Mouse (Mus musculus): ENCODE measurements around the gene Ccdc47. TPM values are rescaled to one million over a fixed set of nuclear protein-coding genes. Genes with fewer than 3 reads are reported as not detected.
A peak's percentile ranks its signal among the peaks of the same experiment; 100 is the strongest.

Ccdc47 gene
- polyA plus RNA-seq, 1 experiment from 2014 or later, result 58.9 TPM

DNA sequence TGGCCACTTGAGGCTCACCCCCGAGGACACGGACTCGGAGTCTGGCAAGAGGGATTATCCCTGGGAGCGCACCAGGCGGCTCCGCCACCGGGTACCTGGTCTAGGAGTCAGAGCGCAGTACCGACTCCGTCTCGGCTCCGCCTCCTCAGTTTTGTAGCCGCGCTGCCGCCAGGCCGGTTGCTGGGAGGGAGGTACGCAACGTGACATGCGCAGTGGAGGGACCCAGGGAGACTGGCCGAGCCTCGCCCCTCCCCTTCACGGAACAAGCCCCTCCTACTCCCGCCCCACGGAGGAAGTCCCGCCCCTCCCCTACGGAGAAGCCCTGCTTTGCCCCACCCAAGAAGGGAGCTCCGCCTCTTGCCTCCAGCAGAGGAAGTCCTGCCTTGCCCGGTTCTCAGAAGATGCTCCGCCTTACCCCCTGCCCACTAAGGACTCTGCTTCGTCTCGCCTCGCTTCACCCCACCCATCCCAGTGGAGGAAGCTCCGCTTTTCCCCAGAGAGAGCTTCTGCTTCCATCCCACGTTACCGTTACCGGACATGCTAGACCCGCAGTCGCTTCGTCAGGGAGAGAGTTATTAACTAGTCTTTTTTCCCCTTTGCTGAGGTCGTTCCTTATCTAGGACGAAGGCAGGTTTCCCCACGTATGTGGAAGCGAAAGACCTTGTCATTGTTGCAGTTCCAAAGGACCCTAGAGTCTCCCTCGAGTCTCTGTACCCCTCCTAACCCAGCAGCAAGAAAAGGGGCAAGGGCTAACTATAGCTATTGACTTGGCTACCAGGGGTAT is 22.6 kb downstream of the Ccdc47 start:
- WGBS (ENCODE audit: insufficient replicate concordance), result under 1% methylated on average over 43 of the region's 44 CpGs
- H3K9ac ChIP-seq (ENCODE audit: low read depth, low read length), result peak overlapping the region; percentile 85
- peaks cover 7% of the 10 kb centered on the region; the same call in 1 of the 2 replicates for H3K36me3 ChIP-seq (ENCODE audit: control insufficient read depth, insufficient read depth, low read length)
- peak overlapping the region; percentile 91 for H3K27ac ChIP-seq (ENCODE audit: low read depth, low read length)
- H3K4me3 ChIP-seq (ENCODE audit: low read depth, low read length), result peak overlapping the region; percentile 79
- peak; percentile 97 for ATAC-seq (replicated peaks; ENCODE audit: insufficient number of reproducible peaks, low FRiP score, low TSS enrichment)
- no peaks in the 10 kb centered on the region for H3K9me3 ChIP-seq (replicated peaks; ENCODE audit: control insufficient read depth, low read length)
- H3K4me2 ChIP-seq, result peak overlapping the region; percentile 87
- 0 out of 2 replicates have a peak, but pooled peaks cover 6% of the 10 kb centered on the region for H3K4me1 ChIP-seq (ENCODE audit: control insufficient read depth, insufficient read depth, low read length)
- no peaks in the 10 kb centered on the region for H3K27me3 ChIP-seq (ENCODE audit: control insufficient read depth, insufficient read depth, low read length)

DNA sequence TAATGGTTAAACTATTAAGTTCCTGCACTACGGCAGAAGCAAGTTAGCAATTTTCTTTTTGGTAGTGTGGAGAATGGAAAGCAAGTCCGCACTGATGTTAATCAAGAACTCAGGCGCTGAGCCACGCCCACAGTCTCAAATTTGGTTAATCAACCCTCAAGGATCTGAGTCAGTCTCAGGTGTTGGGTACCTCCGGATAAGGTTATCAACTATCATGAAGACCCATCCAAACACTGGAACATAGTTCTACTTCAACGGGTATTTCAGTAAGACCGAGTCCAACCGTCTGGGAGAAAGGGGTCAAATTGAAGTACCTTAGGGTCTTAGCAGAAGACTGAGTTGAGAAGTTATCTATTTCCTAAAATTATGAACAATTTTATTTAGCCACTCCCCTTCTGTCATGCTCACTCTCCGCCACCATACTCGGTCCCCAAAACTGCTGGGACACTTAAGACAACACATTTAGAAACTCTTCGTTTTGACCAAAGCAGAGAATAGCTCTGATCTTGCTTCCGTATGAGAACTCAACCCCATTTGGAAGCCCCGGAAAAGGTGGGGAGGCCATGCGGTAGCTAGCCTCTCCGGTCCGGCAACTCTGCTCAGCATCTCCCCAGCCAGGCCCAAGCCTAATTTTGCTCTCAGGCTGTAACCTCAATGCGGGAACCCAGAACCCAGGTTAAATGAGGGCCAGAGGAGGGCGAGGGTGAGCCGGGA is 23.3 kb downstream of the Ccdc47 start:
- Histone ChIP-seq H3K4me2 (peak overlapping the region; percentile 87), H3K9ac (ENCODE audit: low read depth, low read length) (peak overlapping the region; percentile 85), H3K36me3 (ENCODE audit: control insufficient read depth, insufficient read depth, low read length) (peaks cover 3% of the 10 kb centered on the region; the same call in 1 of the 2 replicates), H3K9me3 (replicated peaks; ENCODE audit: control insufficient read depth, low read length) (no peaks in the 10 kb centered on the region), H3K4me1 (ENCODE audit: control insufficient read depth, insufficient read depth, low read length) (0 out of 2 replicates have a peak, but pooled peaks cover 6% of the 10 kb centered on the region), H3K27ac (ENCODE audit: low read depth, low read length) (peak overlapping the region; percentile 91), H3K27me3 (ENCODE audit: control insufficient read depth, insufficient read depth, low read length) (no peaks in the 10 kb centered on the region), H3K4me3 (ENCODE audit: low read depth, low read length) (peak overlapping the region; percentile 79)
- peak; percentile 25 for ATAC-seq (replicated peaks; ENCODE audit: insufficient number of reproducible peaks, low FRiP score, low TSS enrichment)
- WGBS (ENCODE audit: insufficient replicate concordance), result 11% methylated on average over 19 of the region's 19 CpGs

DNA sequence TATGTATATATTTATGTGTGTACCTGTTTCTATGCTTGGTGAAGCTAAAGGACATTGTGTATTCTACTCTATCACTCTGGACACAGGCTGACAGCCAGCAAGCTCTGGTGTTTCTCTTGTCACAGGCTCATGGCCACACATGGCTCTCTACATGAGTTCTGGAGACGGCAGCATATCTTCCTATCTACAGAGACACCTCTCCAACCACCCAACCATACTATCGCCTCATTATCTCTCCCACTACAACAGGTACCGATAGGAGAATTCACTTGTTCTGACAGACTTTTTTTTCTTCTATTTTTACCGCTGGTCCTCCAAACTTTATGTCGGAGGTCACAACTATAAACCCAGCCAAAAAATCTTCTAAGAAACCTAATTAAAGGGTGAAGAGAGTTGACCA is 23.9 kb downstream of the Ccdc47 start:
- H3K9ac ChIP-seq (ENCODE audit: low read depth, low read length), result no peak overlapping the region
- no peaks in the 10 kb centered on the region for H3K9me3 ChIP-seq (replicated peaks; ENCODE audit: control insufficient read depth, low read length)
- H3K4me3 ChIP-seq (ENCODE audit: low read depth, low read length), result peak overlapping the region; percentile 79
- WGBS (ENCODE audit: insufficient replicate concordance), result 60% methylated on average over 5 of the region's 5 CpGs
- 0 out of 2 replicates have a peak, but pooled peaks cover 6% of the 10 kb centered on the region for H3K4me1 ChIP-seq (ENCODE audit: control insufficient read depth, insufficient read depth, low read length)
- no peaks in the 10 kb centered on the region for H3K27me3 ChIP-seq (ENCODE audit: control insufficient read depth, insufficient read depth, low read length)
- H3K27ac ChIP-seq (ENCODE audit: low read depth, low read length), result no peak overlapping the region
- ATAC-seq (replicated peaks; ENCODE audit: insufficient number of reproducible peaks, low FRiP score, low TSS enrichment), result no peak
- peak overlapping the region; percentile 87 for H3K4me2 ChIP-seq
- H3K36me3 ChIP-seq (ENCODE audit: control insufficient read depth, insufficient read depth, low read length), result no peaks in the 10 kb centered on the region

DNA sequence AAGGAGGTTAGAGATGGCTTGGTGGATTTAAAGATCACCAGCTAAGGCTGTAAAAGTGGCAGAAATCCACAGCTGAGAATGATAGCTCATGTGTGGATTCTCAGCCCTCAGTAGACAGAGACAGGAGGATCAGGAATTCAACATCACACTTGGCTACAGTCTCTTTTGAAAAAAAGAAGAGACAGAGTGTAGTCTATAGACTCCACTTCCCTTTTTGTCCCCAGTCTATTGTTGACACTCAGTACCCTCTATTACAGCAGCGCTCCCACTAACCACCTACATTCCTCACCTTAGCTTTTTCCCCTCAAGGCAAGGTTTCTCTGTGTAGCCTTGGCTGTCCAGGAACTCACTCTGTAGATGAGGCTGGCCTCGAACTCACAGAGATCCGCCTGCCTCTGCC is 24.4 kb downstream of the Ccdc47 start:
- 91% methylated on average over 3 of the region's 3 CpGs for WGBS (ENCODE audit: insufficient replicate concordance)
- Histone ChIP-seq H3K4me3 (ENCODE audit: low read depth, low read length) (no peak overlapping the region), H3K4me1 (ENCODE audit: control insufficient read depth, insufficient read depth, low read length) (0 out of 2 replicates have a peak, but pooled peaks cover 6% of the 10 kb centered on the region), H3K36me3 (ENCODE audit: control insufficient read depth, insufficient read depth, low read length) (no peaks in the 10 kb centered on the region), H3K9ac (ENCODE audit: low read depth, low read length) (no peak overlapping the region), H3K27me3 (ENCODE audit: control insufficient read depth, insufficient read depth, low read length) (no peaks in the 10 kb centered on the region), H3K4me2 (no peak overlapping the region), H3K9me3 (replicated peaks; ENCODE audit: control insufficient read depth, low read length) (no peaks in the 10 kb centered on the region), H3K27ac (ENCODE audit: low read depth, low read length) (no peak overlapping the region)
- no peak for ATAC-seq (replicated peaks; ENCODE audit: insufficient number of reproducible peaks, low FRiP score, low TSS enrichment)

DNA sequence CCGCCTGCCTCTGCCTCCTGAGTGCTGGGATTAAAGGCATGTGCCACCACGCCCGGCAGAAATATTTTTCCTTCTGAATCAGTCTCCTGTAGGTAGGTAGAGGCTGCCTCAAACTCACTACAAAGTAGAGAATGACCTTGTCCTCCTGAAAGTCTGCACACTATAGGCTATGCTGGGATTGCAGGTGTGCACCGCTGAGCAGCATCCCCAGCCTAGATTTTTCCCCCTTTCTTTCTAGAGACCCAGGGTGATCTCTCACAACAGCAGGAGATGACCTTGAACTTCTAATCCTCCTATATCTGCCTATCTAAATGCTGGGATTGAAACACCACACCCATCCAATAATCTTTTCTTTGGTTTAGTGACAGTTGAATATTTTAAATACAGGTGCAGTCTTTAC is 28.8 kb downstream of the Ccdc47 start:
- H3K9ac ChIP-seq (ENCODE audit: low read depth, low read length), result no peak overlapping the region
- ATAC-seq (replicated peaks; ENCODE audit: insufficient number of reproducible peaks, low FRiP score, low TSS enrichment), result no peak
- H3K27me3 ChIP-seq (ENCODE audit: control insufficient read depth, insufficient read depth, low read length), result no peaks in the 10 kb centered on the region
- no peaks in the 10 kb centered on the region for H3K9me3 ChIP-seq (replicated peaks; ENCODE audit: control insufficient read depth, low read length)
- H3K27ac ChIP-seq (ENCODE audit: low read depth, low read length), result no peak overlapping the region
- 84% methylated on average over 4 of the region's 4 CpGs for WGBS (ENCODE audit: insufficient replicate concordance)
- no peak overlapping the region for H3K4me2 ChIP-seq
- H3K36me3 ChIP-seq (ENCODE audit: control insufficient read depth, insufficient read depth, low read length), result no peaks in the 10 kb centered on the region
- H3K4me1 ChIP-seq (ENCODE audit: control insufficient read depth, insufficient read depth, low read length), result 0 out of 2 replicates have a peak, but pooled peaks cover 2% of the 10 kb centered on the region
- H3K4me3 ChIP-seq (ENCODE audit: low read depth, low read length), result no peak overlapping the region

DNA sequence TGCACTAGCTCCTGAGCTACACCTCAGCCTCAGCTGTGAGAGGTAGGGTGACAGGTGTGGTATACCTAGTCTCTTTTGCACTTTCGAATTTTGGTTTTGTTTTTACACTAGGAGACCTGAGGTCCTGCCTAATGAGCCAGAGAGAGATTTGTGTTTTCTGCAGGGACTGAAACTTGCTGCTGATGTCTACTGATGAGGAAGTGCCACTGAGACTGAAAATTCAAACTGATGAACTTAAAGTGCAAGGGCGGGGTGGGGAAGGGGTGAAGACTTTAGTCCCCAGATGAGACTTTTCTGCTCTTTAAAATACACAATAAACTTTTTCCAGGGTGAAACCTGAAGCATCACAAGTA is 35.7 kb downstream of the Ccdc47 start:
- Histone ChIP-seq H3K9me3 (replicated peaks; ENCODE audit: control insufficient read depth, low read length) (no peaks in the 10 kb centered on the region), H3K27me3 (ENCODE audit: control insufficient read depth, insufficient read depth, low read length) (no peaks in the 10 kb centered on the region), H3K36me3 (ENCODE audit: control insufficient read depth, insufficient read depth, low read length) (no peaks in the 10 kb centered on the region), H3K4me2 (no peak overlapping the region), H3K4me3 (ENCODE audit: low read depth, low read length) (no peak overlapping the region), H3K9ac (ENCODE audit: low read depth, low read length) (no peak overlapping the region), H3K27ac (ENCODE audit: low read depth, low read length) (no peak overlapping the region), H3K4me1 (ENCODE audit: control insufficient read depth, insufficient read depth, low read length) (0 out of 2 replicates have a peak, but pooled peaks cover 5% of the 10 kb centered on the region)
- WGBS (ENCODE audit: insufficient replicate concordance), result 75% methylated on average over 2 of the region's 2 CpGs
- no peak for ATAC-seq (replicated peaks; ENCODE audit: insufficient number of reproducible peaks, low FRiP score, low TSS enrichment)

DNA sequence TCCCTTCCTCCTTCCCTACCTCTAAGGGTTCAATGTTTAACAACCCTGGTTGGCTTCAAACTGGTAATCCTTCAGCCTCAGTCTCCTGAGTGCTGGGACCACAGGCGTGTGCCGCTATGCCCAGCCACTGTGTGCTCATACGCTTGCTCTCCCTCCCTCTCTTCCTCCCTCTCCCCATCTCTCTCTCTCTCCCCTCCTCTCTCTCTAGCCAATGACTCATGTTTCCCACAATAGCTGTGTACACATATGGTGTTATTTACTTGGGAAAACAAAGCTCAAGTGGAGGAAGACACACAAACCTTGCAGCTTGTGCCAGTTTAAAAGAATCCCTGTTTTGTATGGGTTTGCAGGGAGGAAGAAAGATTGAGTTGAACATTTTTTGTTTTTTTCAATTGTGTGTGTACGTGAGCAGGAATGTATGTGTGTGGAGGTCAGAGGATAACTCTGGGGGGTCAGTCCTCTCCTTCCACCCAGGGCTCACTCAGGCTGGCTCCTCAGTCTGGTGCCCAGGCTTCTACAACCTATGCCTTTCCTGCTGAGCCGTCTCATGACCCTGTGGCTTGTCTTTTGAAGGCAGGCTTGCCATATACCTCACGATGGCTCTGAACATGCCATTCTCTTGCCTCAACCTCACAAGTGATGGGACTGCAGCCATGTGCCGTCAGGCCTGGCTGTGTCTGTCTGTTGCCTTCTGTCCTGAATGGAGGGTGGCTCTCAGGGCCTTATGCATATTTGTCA is 36.3 kb downstream of the Ccdc47 start:
- Histone ChIP-seq H3K27ac (ENCODE audit: low read depth, low read length) (no peak overlapping the region), H3K4me3 (ENCODE audit: low read depth, low read length) (no peak overlapping the region), H3K9ac (ENCODE audit: low read depth, low read length) (no peak overlapping the region), H3K4me2 (no peak overlapping the region), H3K36me3 (ENCODE audit: control insufficient read depth, insufficient read depth, low read length) (no peaks in the 10 kb centered on the region), H3K4me1 (ENCODE audit: control insufficient read depth, insufficient read depth, low read length) (0 out of 2 replicates have a peak, but pooled peaks cover 5% of the 10 kb centered on the region), H3K27me3 (ENCODE audit: control insufficient read depth, insufficient read depth, low read length) (no peaks in the 10 kb centered on the region), H3K9me3 (replicated peaks; ENCODE audit: control insufficient read depth, low read length) (no peaks in the 10 kb centered on the region)
- no peak for ATAC-seq (replicated peaks; ENCODE audit: insufficient number of reproducible peaks, low FRiP score, low TSS enrichment)
- 69% methylated on average over 7 of the region's 7 CpGs for WGBS (ENCODE audit: insufficient replicate concordance)

DNA sequence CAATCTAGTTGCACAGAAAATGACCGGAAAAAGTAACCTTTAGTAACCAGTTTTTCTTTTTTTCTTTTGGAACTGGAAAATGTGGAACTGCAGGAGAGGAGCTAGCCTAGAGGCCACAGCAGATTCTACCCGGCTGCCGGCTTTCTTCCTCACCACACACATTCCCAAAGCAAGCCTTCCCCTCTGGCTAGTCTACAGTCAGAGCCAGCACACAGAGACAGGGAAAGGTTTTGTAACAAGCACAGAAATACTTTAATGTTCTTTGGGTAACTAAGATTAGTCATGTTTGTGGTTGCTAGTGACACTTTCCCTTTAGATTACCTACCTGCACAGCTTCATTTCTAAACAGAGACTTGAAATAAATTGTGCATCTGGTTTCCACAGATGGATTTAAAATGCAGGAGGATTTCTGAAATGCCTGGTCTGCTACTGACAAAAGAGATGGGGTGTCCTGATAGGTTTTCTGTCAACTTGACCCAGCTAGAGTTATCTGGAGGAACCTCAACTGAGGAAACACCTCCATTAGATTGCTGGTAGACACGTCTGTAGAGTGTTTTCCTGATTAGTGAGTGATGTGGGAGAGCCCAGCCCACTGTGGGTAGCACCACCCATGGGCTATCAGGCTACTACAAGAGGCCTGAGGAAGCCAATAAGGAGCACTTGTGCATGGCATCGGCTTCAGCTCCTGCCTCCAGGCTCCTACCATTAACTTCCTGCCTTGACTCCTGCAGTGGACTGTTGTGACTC is 37.9 kb downstream of the Ccdc47 start:
- Histone ChIP-seq H3K4me1 (ENCODE audit: control insufficient read depth, insufficient read depth, low read length) (0 out of 2 replicates have a peak, but pooled peaks cover 5% of the 10 kb centered on the region), H3K4me3 (ENCODE audit: low read depth, low read length) (no peak overlapping the region), H3K4me2 (no peak overlapping the region), H3K27me3 (ENCODE audit: control insufficient read depth, insufficient read depth, low read length) (no peaks in the 10 kb centered on the region), H3K27ac (ENCODE audit: low read depth, low read length) (no peak overlapping the region), H3K9me3 (replicated peaks; ENCODE audit: control insufficient read depth, low read length) (no peaks in the 10 kb centered on the region), H3K9ac (ENCODE audit: low read depth, low read length) (no peak overlapping the region), H3K36me3 (ENCODE audit: control insufficient read depth, insufficient read depth, low read length) (no peaks in the 10 kb centered on the region)
- 55% methylated on average over 5 of the region's 5 CpGs for whole genome bisulfite sequencing (ENCODE audit: insufficient replicate concordance)
- no peak for ATAC-seq (replicated peaks; ENCODE audit: insufficient number of reproducible peaks, low FRiP score, low TSS enrichment)

Data from heart, embryonic 11.5 days (tissue).